Mouse (Mus musculus) large intestine, adult 2 months (tissue): Measurements from ENCODE around the gene Slc16a12. TPM values are rescaled to one million over a fixed set of nuclear protein-coding genes. Genes with fewer than 3 reads are reported as not detected.

ENCODE experiments used
- DNase-seq: peaks from one replicate; pipeline ENCODE4 v3.0.0-alpha.2; 2012; ENCODE audit warnings: low read depth, low spot score
- WGBS: fragments of 180-500 bp; shearing (Covaris S2); methylation state at CpG from one replicate; pipeline ENCODE4 v1.1.7; 2018; 5-methylcytosine and 5-hydroxymethylcytosine counted together
- polyA plus RNA-seq: library from polyadenylated mRNA; depleted of rRNA; stranded (reverse); fragments of >200 nt; gene quantifications from 2 replicates; pipeline ENCODE4 v1.2.3, GENCODE M21; 2012

The Slc16a12 gene
- polyA plus RNA-seq, 1 experiment = 0.68 TPM

- DNase-seq = no peak
- WGBS = 95% methylated on average over 4 of the region's 4 CpGs
These were observed 16.5 kb downstream of the Slc16a12 start for GRCm38 (mm10) chr19:34730584-34730983.

DNA sequence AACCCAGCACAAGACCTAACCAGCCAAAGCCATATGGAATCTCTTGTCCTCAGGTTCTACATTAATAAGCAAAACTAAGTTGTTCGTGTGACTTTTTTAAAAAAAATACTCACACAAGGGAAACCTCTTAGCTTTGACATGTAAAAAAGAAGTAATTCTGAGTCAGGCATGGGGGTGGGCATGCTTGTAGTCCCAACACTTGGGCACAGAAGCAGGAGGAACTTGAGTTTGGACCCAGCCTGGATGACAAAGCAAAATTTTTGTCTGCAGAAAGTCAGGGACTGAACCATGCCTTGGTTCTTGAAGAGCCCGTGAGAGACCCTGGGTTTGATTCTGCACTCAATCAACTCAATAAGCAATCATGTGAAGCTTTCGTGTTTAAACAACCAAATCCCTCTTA is 17.6 kb downstream of the Slc16a12 start:
- WGBS = 90% methylated on average over 3 of the region's 3 CpGs

DNA sequence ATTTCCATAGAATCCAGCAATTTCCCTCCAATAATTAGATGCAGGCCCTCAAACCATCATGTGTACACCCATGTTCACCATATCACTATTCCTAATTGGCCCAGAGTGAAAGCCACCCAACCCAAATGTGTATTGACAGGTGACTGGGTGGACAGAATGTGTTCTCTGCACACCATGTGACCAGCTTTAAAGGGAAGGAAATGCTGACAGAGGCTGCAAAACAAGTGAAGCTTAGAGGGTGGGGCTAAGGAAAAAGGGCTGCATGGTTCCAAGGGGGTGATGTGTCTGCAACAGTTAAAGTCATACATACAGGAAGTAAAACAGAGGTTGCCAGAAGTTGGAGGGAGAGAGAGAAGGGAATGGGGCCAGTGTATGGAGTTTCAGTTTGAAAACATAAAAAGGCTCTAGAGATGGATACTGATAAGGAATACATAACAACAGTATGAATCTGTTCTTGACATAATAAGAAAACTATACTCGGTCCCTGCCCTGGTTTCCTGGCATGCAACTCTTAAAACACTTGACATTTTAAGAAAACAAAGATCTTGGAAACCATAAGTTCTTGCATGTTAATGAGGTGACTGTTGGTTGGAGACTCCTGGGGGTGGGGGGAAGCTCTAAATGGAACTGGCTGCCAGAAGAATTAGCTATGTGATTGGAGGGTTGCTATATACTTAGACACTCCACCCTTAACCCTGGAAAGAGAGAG is 20.7 kb downstream of the Slc16a12 start:
- no peak for DNase-seq
- WGBS = 52% methylated on average over 1 of the region's 1 CpGs

More for the DNA sequence above, 17.6 kb downstream of the Slc16a12 start:
- no peak for DNase-seq

GRCm38 (mm10) chr19:34725418-34725817 is 21.7 kb downstream of the Slc16a12 start:
- WGBS = 59% methylated on average over 5 of the region's 5 CpGs
- DNase-seq = no peak

- DNase-seq = no peak
- 69% methylated on average over 4 of the region's 4 CpGs for WGBS
These were observed 22.5 kb downstream of the Slc16a12 start for GRCm38 (mm10) chr19:34724598-34724997.

- 83% methylated on average over 3 of the region's 3 CpGs for WGBS
- no peak for DNase-seq
These were observed 24.5 kb downstream of the Slc16a12 start for GRCm38 (mm10) chr19:34722541-34722940.

- DNase-seq = no peak
These were observed 27.0 kb downstream of the Slc16a12 start for GRCm38 (mm10) chr19:34720130-34720529.

DNA sequence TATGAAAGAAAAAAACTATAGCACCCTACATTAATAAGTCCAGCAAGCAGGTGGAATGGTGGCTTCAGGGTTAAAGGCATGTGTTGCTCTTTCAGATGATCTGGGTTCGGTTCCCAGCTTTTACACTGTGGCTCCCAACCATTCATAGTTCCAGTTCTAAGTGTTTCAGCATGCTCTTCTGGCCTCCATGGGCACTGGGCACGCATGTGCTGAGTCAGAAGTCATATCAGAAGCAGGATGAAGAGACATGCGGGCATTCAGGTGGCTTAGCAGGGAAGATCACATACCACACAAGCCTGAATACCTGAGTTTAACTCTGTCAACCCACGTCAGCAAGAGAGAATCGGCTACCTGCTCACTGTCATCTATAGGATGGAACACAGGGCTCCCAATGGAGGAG is 28.1 kb downstream of the Slc16a12 start:
- no peak for DNase-seq

DNA sequence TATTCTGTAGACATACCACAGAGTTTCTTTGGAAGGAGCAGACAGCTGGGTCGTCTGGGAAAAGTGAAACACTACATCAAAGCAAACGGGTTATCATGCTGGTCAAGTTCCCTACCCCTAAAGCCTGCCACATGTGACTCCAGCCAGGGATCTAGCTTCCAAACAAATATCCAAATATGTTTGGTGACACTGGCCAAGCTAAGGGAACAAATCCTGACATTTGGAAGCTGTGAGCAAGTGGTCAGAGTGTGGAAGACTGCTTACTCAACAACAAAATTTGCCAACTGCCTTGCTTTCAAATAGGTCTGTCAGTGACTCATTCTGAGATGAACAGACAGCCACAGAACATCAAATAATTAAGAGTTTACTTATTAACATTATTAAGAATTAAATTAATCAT is 28.6 kb downstream of the Slc16a12 start:
- WGBS = 65% methylated on average over 2 of the region's 2 CpGs
- DNase-seq = no peak

More for the DNA sequence above, 28.1 kb downstream of the Slc16a12 start:
- 91% methylated on average over 5 of the region's 5 CpGs for WGBS

DNA sequence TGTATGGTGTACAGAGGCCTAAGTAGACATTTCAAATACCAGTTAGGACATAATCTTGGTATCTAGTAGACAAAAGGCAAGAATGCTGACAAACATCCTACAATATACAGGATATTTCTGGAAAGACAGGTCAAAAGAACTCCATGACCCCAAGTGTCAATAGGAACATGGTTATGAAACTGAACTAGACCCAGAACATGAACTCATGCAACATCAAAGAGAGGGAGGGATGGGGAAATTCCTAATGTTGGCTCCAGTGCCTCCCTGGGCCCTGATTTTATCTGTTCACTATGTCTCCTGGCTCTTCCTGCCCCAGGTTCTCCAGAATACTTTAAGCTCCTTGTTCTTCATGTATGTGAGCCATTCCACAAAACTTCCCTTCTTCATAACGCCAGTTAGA is 31.2 kb downstream of the Slc16a12 start:
- DNase-seq = no peak
- 75% methylated on average over 1 of the region's 1 CpGs for WGBS

DNA sequence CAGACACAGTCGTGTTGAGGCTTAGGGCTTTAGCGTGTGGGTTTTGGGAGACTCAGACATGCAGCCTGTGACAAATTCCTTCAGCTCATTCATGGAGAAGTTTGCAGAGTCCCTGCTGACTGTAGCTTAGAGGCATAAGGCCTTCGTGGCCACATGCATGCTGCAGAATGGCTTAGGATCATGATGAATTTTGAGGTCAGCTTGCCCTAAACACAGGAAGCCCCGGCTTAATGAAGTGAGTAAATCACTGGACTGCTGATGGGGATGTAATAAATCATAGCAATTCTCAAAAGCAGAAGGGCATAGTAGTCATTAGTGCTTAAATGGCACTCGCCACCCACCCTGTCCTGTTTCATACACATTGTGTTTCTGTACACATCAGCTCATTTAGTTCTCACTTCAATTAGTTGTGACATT is 32.8 kb downstream of the Slc16a12 start:
- 77% methylated on average over 5 of the region's 5 CpGs for WGBS
- no peak for DNase-seq

- 35% methylated on average over 2 of the region's 2 CpGs for WGBS
- no peak for DNase-seq
These were observed 35.0 kb downstream of the Slc16a12 start for GRCm38 (mm10) chr19:34712050-34712449.

DNA sequence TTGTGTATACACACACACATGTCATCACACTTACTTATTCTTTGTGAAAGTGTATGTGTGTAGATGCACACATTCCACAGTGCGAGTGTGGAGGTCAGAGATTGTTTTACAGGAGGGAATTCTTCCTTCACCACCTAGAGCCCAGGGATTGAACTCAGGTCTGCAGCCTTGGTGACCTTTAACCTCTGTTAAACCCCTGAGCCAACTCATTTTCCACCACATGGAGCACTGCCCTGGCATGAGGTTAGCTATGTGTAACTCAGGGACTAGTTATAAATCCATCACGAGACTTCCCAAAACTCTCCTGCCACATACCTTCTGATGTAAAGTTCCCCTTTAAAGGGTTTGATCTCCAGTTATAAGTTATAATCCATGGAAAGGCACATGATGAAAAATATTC is 38.9 kb downstream of the Slc16a12 start:
- DNase-seq = no peak
- 89% methylated on average over 2 of the region's 2 CpGs for WGBS

DNA sequence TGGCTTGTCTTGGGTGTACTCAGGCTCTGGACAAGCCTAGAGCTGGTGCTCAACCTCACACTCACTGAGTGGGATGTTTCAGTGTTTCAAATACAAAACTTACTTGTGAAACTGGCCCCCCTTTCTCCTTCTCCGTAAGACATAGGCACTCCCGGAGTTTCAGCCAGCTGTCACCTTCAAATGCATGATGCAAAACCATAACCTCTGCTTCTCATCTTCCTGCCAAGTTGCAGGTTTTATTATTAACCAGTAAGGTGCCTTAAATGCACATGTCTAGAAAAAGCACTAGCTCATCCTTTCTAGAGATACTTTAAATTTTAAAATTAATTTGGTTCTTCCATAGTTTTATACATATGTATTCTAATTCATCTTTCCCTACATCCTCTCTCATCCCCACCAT is 39.5 kb downstream of the Slc16a12 start:
- WGBS = 23% methylated on average over 2 of the region's 2 CpGs

DNA sequence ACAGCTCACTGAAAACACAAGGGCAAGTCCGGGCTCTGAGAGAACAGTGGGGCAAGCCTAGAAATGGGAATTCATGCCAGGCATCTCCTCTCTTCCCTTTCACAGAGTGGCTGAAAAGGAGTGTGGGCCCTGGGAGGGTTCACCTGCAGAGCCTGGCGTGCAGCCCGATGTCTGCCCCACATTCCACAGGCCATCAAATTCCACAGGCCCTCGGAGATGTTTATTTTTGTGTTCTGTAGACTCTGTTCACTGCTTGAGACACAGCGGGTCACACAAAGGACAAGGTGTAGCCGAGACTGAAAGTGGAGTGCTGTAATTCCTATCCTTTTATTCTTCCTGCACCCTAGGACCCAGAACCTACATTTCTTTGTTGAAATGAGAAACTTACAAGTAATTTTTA is 40.8 kb downstream of the Slc16a12 start:
- 29% methylated on average over 6 of the region's 6 CpGs for WGBS
- no peak for DNase-seq

More for the DNA sequence above, 39.5 kb downstream of the Slc16a12 start:
- no peak for DNase-seq

DNA sequence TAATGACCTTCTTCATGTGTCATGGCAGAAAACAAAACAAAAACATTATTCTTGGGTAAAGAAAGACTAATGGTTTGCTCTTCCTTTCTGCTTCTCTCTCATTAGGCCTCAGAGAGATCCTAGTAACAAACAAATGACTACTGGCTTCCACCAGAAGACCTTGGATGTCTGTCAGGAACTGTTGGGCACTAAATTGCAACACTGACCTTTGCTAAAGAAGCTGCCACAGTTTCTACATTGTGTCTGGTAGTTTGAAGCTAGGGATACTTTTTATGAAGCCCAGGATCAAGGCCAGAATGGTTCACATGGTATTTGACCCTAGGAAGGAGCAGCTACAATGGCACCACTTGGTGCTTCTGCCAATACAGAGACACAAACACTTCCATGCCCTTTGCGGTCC is 41.9 kb downstream of the Slc16a12 start:
- WGBS = 98% methylated on average over 1 of the region's 1 CpGs
- no peak for DNase-seq

DNA sequence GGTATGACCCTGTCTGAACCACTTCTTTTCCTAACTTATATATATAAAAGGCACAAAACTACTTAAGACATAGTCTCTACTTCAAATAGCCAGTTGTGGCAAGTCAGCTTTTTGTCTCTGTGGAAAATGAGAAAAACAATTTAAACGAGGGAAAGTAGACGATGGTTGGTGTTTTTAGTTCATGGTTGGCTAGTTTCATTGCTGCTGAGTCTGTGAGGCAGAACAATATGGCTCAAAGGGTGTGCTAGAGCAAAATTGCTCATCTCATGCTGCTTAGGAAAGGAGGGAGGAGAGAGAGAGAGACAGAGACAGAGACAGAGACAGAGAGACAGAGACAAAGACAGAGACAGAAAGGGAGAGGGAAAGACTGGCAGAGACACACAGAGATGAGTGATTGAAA is 47.8 kb downstream of the Slc16a12 start:
- no peak for DNase-seq
- WGBS = 67% methylated on average over 2 of the region's 2 CpGs

GRCm38 (mm10) chr19:34698852-34699251 is 48.2 kb downstream of the Slc16a12 start:
- WGBS = 40% methylated on average over 1 of the region's 1 CpGs
- no peak for DNase-seq

- 26% methylated on average over 3 of the region's 3 CpGs for WGBS
- no peak for DNase-seq
These were observed 48.7 kb downstream of the Slc16a12 start for GRCm38 (mm10) chr19:34698432-34698831.

GRCm38 (mm10) chr19:34697461-34697860 is 49.6 kb downstream of the Slc16a12 start:
- 19% methylated on average over 2 of the region's 2 CpGs for WGBS
- DNase-seq = no peak

DNA sequence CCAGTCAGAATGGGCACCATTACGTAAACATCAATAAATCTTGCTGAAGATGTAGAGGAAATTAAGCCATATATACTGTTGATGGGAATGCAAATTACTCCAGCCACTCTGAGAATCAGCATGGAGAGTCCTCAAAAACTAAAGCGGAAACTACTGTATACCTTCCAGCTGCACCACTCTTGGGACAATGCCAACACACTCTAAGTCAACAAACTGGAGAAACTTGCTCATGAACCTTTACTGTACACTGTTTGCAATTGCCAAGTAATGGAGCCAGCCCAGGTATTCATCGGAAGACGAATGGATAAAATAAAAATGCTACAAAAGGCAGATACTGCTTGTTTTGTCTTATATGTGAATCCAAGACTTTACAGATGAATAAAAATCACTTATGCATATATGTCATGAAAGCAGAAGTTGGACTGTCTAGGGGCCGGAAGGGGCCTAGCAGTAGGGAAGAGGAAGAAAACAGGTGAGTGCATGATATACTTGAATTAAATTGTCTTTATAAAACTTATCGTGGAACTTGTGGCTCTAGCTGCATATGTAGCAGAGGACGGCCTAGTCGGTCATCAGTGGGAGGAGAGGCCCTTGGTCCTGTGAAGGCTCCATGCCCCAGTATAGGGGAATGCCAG is 50.6 kb downstream of the Slc16a12 start:
- 32% methylated on average over 8 of the region's 8 CpGs for WGBS

More for the DNA sequence above, 50.6 kb downstream of the Slc16a12 start:
- DNase-seq = peak; percentile 75
